Mouse (Mus musculus) left cerebral cortex, postnatal 25 days (tissue): ENCODE measurements at regions not wholly inside any gene's neighbourhood (a gene's known extent, or its start where the extent isn't known, plus 50 kb on each side); places are given as distances from the start of the nearest gene placed in this dataset.

Source experiments
- DNase-seq, 2 experiments: peaks; one replicate each; pipeline ENCODE4 v3.0.0; 2022; ENCODE audit warnings: low spot score in 2 of 2, mixed read lengths in 1 of 2
- intact Hi-C: fragments of 180-260 bp; cut with DNase I; formaldehyde crosslinking; loops from one replicate; pipeline ENCODE4 v1.15.1; 2025

DNA sequence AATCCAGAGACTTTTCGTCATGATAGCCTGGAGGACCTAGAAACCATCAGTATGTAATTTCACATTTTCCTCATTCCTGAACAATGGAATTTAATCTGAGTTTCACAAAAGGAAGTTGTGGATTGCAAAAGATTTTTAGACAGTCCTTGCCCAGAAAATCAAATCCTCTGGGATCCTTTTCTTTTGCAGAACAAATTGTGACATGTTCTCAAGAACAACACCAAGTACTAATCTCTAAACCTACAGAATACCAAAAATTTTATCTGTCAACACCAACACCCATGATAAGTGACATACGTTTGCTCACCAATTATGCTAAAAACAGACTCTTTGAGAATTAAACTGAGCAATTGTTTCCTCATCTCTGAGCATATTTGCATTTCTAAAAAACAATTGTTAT lies 605.9 kb downstream of the Kcnj2 start:
- DNase-seq, result no peak
- intact Hi-C loops, result no loop called here

DNA sequence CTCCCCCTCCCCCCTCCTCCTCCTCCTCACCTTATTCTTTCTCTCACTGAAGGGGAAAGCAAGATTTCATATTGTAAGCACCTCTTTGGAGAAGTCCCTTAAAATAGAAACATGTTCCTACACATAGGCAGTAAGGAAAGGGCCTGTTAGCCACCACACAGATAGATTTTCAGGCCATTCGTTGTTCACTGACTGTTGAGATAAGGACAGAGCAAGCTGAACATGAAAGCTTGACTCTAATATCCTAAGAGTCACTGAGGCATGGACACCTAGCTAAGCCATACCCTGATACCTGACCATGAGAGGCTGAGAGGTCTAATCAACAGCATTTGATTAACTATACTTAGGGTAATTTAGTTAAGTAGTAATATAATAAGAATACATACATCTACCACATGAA lies 609.7 kb downstream of the Kcnj2 start:
- no peak for DNase-seq
- intact Hi-C loops, result no loop called here

DNA sequence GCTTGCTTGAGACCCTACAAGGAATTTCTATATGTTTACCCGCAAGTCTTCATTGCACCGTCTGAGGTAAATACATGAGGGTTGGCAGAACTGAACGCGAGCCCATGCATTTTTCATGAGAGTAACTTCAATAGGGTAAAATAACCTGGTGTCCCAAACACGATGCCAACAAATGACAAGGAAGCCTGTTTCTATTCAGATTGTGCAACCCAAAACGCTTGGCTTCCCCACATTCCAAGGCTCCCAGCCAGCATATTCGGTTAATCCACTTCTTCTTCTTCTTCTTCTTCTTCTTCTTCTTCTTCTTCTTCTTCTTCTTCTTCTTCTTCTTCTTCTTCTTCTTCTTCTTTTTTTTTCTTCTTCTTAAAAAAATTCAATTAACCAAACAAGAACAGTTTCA lies 616.4 kb downstream of the Kcnj2 start:
- no peak for DNase-seq
- intact Hi-C loops, result no loop called here

DNA sequence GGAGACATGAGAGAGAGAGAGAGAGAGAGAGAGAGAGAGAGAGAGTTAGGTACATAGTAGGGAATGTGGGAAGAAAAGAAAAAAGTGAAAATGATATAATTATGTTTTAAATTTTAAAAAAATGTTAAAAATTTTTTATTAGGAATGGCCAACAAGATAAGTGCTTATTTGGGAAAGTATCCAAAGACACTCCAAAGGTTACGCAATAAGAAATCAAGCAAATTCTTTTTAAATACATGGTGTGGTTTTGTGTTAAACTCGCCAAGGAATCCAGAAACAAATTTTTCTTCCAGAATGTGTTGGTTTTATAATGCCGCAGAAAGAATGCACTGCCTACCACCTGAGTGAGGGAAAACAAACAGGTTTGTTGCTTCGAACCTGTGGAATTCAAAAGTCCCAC lies 617.9 kb downstream of the Kcnj2 start:
- intact Hi-C loops, result no loop called here
- no peak for DNase-seq

DNA sequence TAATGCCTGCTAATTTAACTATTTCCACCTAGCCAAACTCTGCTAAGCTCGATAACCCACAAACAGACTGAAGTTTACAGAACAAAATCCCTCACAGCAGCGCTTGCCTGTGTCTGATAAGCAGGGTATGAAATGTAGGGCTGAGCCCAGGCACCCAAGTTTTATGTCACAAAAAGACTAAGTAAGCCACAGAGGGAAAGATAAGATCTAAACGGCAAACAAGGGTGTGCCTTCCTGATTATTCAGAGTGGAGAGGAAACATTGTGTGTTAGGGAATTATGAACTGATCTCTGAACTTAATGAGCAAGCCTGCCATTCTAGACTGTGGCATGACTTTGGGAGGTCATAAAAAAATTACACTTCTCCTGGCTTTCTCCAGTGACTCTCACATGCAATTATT lies 621.8 kb downstream of the Kcnj2 start:
- intact Hi-C loops, result no loop called here

DNA sequence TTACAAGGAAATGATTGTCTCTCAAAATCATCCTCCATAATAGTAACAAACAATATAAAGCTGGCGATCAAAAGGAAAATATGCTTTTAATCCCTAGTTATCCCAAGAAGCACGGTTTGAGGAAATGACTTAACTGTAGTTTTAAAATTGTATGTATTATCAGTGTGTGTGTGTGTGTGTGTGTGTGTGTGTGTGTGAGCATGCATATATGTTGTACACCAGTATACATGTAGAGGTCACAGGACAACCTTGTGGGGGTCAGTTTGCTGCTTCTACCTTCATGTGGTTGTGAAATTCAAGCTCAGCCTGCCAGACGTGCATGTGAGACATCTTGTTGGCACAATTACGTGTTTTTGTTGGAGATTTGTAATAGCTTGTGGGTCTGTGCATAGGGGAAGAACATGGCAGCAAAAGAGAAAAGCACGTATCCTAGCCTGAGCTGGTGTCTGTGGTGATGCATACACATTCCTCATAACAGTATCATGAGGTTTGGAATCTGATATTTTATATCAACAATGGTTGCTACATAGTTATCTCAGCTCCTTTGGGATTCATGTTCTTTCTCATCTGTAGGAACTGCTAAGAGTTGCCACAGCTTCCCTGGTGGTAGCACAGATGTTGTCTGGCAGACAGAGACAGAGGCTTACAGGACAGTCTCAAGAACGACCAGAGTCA lies 622.4 kb downstream of the Kcnj2 start:
- no peak for DNase-seq
- intact Hi-C loops, result no loop called here

More for the DNA sequence above, 621.8 kb downstream of the Kcnj2 start:
- no peak for DNase-seq

DNA sequence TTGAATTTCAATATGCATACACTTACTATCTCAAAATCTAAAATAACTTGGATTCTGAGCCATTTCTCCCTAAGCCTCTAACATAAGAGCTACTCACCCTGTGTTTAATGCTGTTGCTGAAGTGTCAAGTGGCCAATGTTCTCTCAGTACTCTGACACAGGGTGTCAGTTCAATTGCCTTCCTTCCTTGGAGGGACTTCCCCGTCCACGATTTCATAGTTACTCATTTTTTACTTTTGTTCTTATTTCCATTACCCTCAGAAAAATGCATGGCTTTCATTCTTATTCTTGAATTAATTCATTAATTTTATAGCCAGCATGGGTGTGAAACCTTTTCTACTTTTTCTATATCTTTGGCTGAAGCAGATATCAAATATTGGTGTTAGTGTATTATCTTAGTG lies 623.9 kb downstream of the Kcnj2 start:
- intact Hi-C loops, result no loop called here
- DNase-seq, result no peak

DNA sequence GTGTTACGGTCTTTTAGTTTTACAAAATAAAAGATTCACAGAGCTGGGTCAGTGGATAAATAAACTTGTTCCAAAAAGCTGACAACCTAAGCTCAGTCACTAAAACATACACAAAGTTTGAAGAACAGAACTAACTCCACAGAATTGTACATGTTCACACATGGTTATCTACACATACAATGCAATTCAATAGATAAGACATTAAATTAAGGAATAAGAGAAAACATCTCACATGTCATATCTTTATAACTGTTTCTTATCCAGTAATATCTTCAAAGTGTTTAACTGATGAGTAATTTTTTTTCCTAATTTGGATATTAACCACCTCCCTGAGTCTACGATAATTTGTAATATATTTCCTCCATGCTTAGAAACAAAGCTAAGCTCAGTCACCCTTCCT lies 625.5 kb downstream of the Kcnj2 start:
- no peak for DNase-seq
- intact Hi-C loops, result no loop called here

DNA sequence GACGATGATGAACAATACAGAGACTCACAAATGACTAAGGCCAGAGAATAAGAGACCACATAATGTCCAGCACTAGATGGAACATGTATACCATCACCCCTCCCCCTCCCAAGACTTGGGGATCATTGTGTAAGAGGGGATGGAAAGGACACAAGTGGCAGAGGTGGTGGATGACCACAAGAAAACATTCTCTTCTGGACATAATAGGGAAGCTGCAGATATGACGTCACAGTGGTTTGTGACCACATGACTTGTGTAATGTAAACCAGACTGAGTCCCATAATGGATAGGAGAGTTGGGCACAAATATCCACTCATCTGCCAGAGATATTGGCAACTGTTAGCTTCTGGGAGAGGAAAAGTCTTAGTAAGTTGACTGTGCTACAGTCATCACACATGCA lies 630.7 kb downstream of the Kcnj2 start:
- intact Hi-C loops, result no loop called here
- no peak for DNase-seq

DNA sequence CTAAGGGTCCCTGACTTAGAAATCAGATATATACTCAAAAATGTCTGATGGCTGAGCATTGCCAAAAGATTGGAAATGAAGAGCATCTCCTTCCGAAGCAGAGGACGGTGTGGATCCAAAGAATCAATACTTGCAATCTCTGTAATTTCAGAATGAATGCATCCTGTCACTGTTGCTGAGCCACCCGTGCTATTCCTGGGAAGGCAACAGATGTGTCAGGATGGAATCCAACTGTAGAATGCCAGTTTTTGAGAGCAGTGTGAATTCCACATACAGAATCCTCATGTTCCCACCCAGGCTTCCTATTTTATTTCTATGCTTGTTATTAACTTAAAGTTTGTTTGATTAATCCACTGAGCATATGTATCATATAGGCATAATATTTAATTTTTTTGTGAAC lies 633.9 kb downstream of the Kcnj2 start:
- intact Hi-C loops, result no loop called here
- peak; percentile 5 to 79 for DNase-seq

DNA sequence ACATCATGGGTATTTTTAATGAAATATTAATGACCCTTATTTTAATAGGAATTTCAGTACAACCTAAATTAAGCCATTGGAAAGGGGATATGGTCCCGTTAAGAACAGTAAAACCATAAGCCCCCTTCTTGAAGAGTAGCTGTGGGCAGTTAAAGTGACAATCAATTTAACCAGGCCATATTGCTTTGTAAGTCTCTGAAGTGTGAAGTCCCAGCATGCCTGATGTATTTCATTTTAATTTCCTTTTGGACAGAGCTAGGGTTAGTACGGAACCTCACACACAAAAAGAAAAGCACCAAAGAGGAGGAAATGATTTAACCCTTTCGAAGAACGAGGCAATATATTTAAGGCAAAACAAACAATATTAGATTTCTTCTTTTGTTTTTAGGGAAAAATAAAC lies 640.9 kb downstream of the Kcnj2 start:
- no peak for DNase-seq
- intact Hi-C loops, result no loop called here

DNA sequence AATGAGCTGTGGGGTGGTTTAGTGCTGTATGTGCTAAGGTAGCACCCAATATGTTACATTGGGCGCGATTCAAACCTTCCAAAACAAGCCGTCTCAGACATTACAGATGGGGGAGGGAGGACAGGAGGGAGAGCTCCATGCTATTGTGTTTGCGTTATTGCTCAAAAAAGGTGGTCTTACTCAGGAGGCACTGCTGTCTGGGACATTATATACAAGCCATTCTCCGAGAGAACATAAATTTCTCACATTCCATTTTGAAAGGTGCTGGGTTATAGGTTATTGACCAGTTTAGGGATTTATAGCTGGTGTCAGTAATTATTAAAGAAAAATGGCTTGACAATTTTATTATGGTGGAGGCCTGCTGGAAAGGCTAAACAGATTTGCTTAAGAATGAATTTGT lies 649.4 kb downstream of the Kcnj2 start:
- intact Hi-C loops, result no loop called here
- DNase-seq, result no peak

DNA sequence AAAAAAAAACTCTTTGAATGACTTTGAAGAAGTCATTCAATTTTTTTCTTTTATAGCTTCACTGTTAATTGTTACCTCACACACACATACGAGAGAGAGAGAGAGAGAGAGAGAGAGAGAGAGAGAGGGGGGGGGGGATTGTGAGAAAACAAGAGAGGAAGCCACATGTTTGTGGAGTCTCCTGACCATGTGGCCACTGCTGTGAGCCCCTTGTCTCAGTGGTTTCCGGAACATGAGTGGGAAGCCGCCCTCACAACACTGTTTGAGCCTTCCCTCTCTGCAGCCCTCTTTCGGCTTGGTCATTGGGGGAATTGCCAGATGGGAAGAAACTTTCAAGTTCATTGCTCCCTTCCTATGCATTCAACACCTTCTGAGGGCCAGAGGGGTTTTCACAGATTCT lies 656.3 kb downstream of the Kcnj2 start:
- DNase-seq, result no peak
- intact Hi-C loops, result no loop called here

DNA sequence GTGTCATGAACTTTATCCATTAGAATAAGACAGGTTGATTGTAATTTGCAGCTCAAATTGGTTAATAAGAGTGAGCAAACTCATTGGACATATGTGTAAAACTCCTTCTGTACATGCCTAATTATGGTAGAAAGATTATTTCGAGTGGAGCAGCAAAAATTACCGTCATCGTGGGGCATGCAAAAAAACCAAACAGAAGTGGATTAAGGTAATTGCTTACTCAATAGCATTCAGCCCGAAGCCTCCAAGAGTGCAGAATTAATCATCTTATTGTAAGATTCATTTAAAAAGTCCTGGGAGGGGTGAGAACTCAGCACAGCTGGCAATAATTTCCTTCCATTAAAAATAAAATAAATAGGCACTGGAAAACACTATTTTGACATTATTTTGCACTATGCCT lies 662.2 kb downstream of the Kcnj2 start:
- DNase-seq, result no peak
- intact Hi-C loops, result no loop called here

DNA sequence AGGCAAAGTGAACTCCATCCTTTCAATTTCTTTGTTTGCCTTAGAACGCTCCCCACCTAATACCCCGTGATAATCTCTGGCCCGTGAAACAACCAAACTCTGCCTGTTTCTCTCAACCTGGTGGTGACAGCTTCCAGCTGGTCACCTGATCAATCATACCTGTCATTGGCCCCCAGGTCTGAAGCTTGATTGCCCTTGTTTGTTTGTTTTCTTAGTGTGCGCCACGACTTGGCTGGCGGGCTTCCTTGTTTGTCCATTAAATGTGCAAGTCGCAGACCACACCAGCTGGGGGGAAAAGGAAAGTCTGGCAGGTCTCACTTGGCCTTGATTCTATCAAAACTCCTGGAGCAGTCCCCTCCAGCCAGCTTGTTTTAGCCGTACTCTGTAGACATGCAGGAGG lies 666.1 kb downstream of the Kcnj2 start:
- DNase-seq, result no peak
- intact Hi-C loops, result no loop called here

DNA sequence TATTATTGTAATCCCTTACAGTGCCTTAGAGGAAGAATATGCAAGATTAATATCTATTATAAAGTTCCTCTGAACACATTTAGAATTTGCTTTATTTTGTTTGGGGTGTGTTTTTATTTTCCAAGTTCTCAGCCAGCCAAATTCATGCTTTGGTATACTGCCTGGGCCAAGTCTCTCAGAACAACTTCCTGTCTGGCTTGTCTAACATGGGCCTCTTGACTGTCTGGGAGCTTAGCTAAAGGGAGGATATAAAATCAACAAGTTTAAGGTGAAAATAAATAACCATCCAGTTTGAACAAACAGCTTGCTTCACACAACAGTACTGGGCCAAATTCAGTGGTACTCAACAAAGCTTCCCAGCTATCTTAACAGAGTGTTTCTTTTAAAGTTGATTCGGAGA lies 669.5 kb downstream of the Kcnj2 start:
- no peak for DNase-seq
- intact Hi-C loops, result no loop called here

DNA sequence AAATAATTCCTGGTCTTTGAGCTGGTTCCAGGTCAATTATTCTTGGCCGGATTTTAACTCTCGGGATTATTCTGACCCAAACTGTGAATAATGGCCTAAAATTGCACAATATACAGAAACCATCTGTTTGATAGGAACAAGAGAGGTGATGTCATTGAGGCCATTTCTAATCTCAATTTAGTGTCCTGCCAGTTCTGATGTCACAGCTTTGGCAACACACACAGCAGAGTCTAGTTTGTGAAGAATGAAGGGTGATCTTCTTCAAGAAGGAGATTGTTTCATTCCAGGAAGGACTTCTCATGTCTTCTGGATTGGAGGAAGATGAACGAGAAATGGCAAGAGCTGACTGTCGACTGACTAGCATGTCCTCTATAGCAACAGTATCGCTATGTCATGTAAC lies 670.0 kb downstream of the Kcnj2 start:
- no peak for DNase-seq
- intact Hi-C loops, result no loop called here

DNA sequence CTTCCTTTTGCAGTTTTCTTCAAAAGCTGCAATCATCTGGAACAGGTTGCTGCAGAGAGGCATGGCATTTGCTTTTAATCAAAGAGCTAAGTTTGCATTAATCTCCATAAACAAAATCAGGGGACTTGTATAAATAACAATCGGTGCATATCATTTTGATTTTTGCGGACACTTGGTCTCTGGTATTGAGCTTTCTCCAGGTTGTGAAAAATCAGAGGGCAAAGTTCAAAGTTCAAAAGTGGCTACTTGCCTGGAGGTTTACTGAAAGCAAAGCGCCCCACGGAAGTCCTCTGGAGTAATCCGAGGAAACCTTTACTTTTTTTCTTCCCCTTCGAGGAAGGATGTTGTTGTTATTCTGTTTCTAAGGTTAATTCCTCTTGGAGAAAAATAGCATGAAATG lies 677.4 kb downstream of the Kcnj2 start:
- intact Hi-C loops, result no loop called here
- no peak for DNase-seq

DNA sequence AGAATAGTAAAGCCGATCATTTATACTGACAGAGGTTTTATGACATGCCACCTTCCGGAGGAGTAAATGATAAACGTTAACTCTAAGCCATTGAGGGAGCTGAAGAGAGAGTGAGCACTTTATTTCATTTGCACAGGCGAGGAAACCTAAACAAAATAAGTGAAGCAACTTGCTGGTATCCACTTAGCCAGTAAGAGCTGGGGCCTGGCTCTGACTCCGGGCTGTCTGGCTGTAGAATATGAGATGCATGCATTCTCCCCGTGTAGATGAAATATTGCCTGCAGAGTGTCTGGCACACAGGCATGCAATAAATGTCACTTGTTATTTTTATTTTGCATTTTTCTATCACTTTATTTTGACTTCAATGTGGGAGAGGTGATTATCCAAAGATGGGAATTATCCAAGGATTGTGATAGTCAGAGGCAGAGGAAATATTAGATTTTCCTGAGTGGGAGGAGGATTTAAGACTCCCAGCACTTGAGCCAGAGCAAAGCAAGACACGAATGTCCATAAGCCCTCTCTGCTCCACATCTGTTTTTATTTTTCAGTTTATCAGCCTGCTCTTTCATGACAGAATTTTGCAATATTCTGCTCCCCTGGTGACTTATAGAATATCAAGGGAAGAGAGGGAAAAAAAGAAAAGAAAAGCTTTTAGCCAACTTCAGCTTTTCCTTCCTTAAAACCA lies 681.4 kb downstream of the Kcnj2 start:
- intact Hi-C loops, result no loop called here

DNA sequence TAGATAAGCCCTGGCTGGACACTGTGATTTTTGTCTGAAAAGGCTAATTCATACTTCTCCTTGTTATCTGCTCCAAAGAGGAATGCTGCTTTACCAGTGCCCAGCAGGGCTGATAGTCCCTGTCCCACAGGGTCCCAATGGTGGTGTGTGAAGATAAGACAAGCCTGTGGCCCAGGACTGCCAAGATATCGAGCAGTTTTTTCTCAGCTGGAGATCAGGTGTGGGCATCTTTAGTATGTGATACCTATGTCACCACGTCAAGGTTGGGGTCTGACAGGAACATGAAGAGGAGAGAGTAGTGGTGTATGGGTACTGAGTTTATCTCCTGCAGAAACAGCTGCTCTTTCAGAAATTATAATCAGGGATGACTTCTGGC lies 682.0 kb downstream of the Kcnj2 start:
- DNase-seq, result no peak
- intact Hi-C loops, result no loop called here

More for the DNA sequence above, 681.4 kb downstream of the Kcnj2 start:
- no peak for DNase-seq

DNA sequence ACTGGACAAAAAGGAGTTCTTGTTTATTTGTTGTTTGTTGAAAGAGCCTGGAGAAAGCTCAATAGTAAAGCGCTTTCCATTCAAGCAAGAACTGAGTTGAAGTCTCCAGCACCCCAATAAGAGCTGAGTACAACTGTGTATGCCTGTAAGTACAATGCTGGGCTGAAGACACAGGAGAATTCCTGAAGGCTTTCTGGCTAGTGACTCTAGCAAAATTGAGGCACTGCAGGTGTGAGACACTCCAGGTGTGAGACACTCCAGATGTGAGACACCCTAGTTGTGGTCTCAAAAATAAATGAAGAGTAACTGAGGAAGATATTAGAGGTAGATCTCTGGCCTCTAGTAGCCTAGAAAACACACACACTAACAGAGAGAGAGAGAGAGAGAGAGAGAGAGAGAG lies 682.5 kb downstream of the Kcnj2 start:
- intact Hi-C loops, result no loop called here
- DNase-seq, result no peak

DNA sequence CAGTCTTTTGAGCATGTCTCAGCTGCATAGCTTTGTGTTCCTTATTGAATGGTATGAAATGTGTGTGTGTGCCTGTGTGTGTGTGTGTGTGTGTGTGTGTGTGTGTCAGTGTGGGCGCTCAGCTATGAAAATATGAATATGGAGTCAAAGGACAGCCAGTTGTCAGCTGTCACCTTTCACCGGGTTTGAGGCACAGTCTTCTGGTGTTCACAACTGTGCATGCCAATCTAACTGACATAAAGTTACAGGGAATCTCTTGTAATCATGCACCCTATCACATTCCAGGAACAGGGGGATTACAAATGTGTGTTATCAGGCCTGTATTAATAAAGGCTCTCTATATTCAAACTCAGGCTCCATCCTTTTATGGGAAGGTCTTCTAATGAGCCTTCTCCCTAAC lies 688.8 kb downstream of the Kcnj2 start:
- intact Hi-C loops, result no loop called here
- DNase-seq, result no peak
